25 mouse cellular contexts compared by ENCODE assay signal in the genomic region with DNA sequence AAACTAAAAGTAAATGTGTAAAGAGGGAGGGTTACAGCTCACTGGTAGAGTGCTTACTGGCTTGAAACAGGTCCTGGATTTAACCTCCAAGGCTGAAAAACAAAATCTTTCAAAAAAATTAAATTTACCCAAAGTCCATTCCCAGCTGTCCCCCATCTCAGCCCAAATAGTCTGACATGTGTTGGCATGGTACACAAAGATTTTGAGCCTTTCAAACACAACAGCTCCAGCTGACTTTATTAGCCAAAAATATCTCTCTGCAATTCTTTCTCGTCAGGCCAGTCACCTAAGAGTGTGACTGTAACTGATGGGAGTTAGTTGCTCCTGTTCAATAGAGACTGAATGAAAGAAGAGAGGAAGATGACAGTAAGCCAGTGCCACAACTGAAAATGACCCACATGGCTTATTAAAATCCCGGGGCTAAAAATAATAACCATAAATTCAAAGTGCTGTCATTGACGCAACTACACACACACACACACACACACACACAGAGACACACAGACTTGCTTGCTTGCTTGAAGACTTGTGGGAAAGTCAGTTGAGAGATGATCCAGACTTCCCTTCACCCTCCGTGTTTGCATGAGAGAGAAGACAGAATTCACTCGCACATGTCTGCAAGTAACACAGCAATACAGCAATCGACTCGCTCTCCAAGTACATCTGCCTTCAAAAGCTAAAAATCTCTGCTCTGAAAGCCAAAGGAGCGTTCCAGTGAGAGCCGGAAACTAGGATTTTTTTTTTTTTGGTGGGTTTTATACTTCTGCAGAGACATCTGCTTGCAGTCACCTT.
A peak's percentile ranks its signal among the peaks of the same experiment; 100 is the strongest.
DNase-seq lines count a peak whose midpoint lies in the region; ATAC-seq lines count a peak whose summit lies in the region.
"Had no signal": no experiment of that assay in that cellular context is flagged by ENCODE, and none has a peak within 500 bp of the region (broad histone marks: within the 10 kb centered on the region; RNA-seq: fewer than 3 reads in every experiment).

No protein-coding gene starts in this region.

- 51% methylated on average over 9 of the region's 9 CpGs for WGBS in embryonic facial prominence, embryonic 14.5 days
- 84% methylated on average over 9 of the region's 9 CpGs for WGBS in embryonic facial prominence, embryonic 10.5 days
- WGBS in heart, embryonic 10.5 days: 81% methylated on average over 9 of the region's 9 CpGs
- WGBS in lung, embryonic 16.5 days: 42% methylated on average over 9 of the region's 9 CpGs
- WGBS in stomach, embryonic 16.5 days: 44% methylated on average over 9 of the region's 9 CpGs

- intact Hi-C loops in heart, postnatal 10 days (cut with DNase I): loop anchor here (10.0 kb wide), 1 partner anchor 1058 kb away; no protein-coding TSS in a partner anchor

- H3K9ac ChIP-seq in embryonic facial prominence, embryonic 14.5 days (ENCODE audit: low read depth, low read length): no peak overlapping the region
- H3K9ac ChIP-seq in lung, embryonic 16.5 days (ENCODE audit: low read length): no peak overlapping the region
- no peak overlapping the region for H3K9ac ChIP-seq in stomach, embryonic 16.5 days (ENCODE audit: low read length)
- H3K9ac ChIP-seq: forebrain, embryonic 12.5 days; heart, embryonic 15.5 days; limb, embryonic 12.5 days; liver, embryonic 14.5 days; midbrain, embryonic 15.5 days had no signal

- DNase-seq in embryonic facial prominence, embryonic 14.5 days (ENCODE audit: low spot score): peak; percentile 69
- no peak for DNase-seq in embryonic facial prominence, embryonic 10.5 days (ENCODE audit: low spot score)
- DNase-seq in heart, postnatal 10 days: peak; percentile 18 to 22
- no peak for DNase-seq in heart, embryonic 10.5 days (ENCODE audit: low spot score)
- no peak for DNase-seq in lung, postnatal 4 days
- DNase-seq in urinary bladder, postnatal 36 days (ENCODE audit: low spot score in 2 of 2): no peak
- DNase-seq: adrenal gland, postnatal 10 days; cerebellum, adult 11 months; cerebellum, postnatal 25 days; embryo, embryonic 11 days; kidney, adult 8-10 months; spleen, adult 18-20 months had no signal

- no peaks in the 10 kb centered on the region for H3K27me3 ChIP-seq in embryonic facial prominence, embryonic 14.5 days (replicated peaks; ENCODE audit: control insufficient read depth, insufficient read depth, low read length)
- H3K27me3 ChIP-seq in embryonic facial prominence, embryonic 10.5 days (replicated peaks; ENCODE audit: low read depth, poor library complexity, severe bottlenecking): no peaks in the 10 kb centered on the region
- H3K27me3 ChIP-seq in heart, embryonic 10.5 days (ENCODE audit: insufficient read depth, poor library complexity, severe bottlenecking): no peaks in the 10 kb centered on the region
- no peaks in the 10 kb centered on the region for H3K27me3 ChIP-seq in lung, embryonic 16.5 days (ENCODE audit: control insufficient read depth, insufficient read depth, low read depth, low read length)
- H3K27me3 ChIP-seq in stomach, embryonic 16.5 days (ENCODE audit: control insufficient read depth, insufficient read depth, low read length): no peaks in the 10 kb centered on the region
- H3K27me3 ChIP-seq: forebrain, embryonic 12.5 days; heart, embryonic 15.5 days; limb, embryonic 12.5 days; megakaryocyte, embryonic 14.5 days; midbrain, embryonic 15.5 days had no signal

- H3K9me3 ChIP-seq in embryonic facial prominence, embryonic 14.5 days (ENCODE audit: control insufficient read depth, low read length): no peaks in the 10 kb centered on the region
- no peaks in the 10 kb centered on the region for H3K9me3 ChIP-seq in embryonic facial prominence, embryonic 10.5 days
- H3K9me3 ChIP-seq in heart, embryonic 10.5 days: no peaks in the 10 kb centered on the region
- H3K9me3 ChIP-seq in lung, embryonic 16.5 days (ENCODE audit: control insufficient read depth, low read length): no peaks in the 10 kb centered on the region
- no peaks in the 10 kb centered on the region for H3K9me3 ChIP-seq in stomach, embryonic 16.5 days (replicated peaks; ENCODE audit: control insufficient read depth, low read length)
- H3K9me3 ChIP-seq: forebrain, embryonic 12.5 days; heart, embryonic 15.5 days; hindbrain, embryonic 10.5 days; limb, embryonic 12.5 days; megakaryocyte, embryonic 14.5 days; midbrain, embryonic 15.5 days had no signal

- no peak for ATAC-seq in embryonic facial prominence, embryonic 14.5 days (ENCODE audit: low read depth)
- peak; percentile 81 for ATAC-seq in lung, embryonic 16.5 days (ENCODE audit: low read depth)
- peak; percentile 60 for ATAC-seq in stomach, embryonic 16.5 days (ENCODE audit: insufficient read depth, low FRiP score)
- ATAC-seq: activated CD4-positive, CD25-positive, alpha-beta regulatory T cell, adult 4 months; CD4-positive, CD25-positive, alpha-beta regulatory T cell, adult 4 months; hindbrain, postnatal 0 days; midbrain, embryonic 15.5 days had no signal

- H3K4me3 ChIP-seq in embryonic facial prominence, embryonic 14.5 days (ENCODE audit: low read depth, low read length): no peak overlapping the region
- no peak overlapping the region for H3K4me3 ChIP-seq in embryonic facial prominence, embryonic 10.5 days
- no peak overlapping the region for H3K4me3 ChIP-seq in heart, embryonic 10.5 days
- H3K4me3 ChIP-seq in lung, embryonic 16.5 days (ENCODE audit: low read length): no peak overlapping the region
- H3K4me3 ChIP-seq in stomach, embryonic 16.5 days (replicated peaks; ENCODE audit: low read length): no peak overlapping the region
- H3K4me3 ChIP-seq: forebrain, embryonic 12.5 days; heart, embryonic 15.5 days; hindbrain, embryonic 10.5 days; limb, embryonic 12.5 days; megakaryocyte, embryonic 14.5 days; midbrain, embryonic 15.5 days; myocyte had no signal

- H3K36me3 ChIP-seq in embryonic facial prominence, embryonic 14.5 days (ENCODE audit: control insufficient read depth, insufficient read depth, low read length): no peaks in the 10 kb centered on the region
- H3K36me3 ChIP-seq in embryonic facial prominence, embryonic 10.5 days (replicated peaks): no peaks in the 10 kb centered on the region
- H3K36me3 ChIP-seq in heart, embryonic 10.5 days: no peaks in the 10 kb centered on the region
- no peaks in the 10 kb centered on the region for H3K36me3 ChIP-seq in lung, embryonic 16.5 days (ENCODE audit: control insufficient read depth, insufficient read depth, low read length)
- no peaks in the 10 kb centered on the region for H3K36me3 ChIP-seq in stomach, embryonic 16.5 days (ENCODE audit: control insufficient read depth, insufficient read depth, low read length)
- H3K36me3 ChIP-seq: forebrain, embryonic 12.5 days; heart, embryonic 15.5 days; hindbrain, embryonic 10.5 days; limb, embryonic 12.5 days; midbrain, embryonic 15.5 days had no signal

- H3K27ac ChIP-seq in embryonic facial prominence, embryonic 14.5 days (replicated peaks; ENCODE audit: low read depth, low read length): peak overlapping the region; percentile 34
- no peak overlapping the region for H3K27ac ChIP-seq in embryonic facial prominence, embryonic 10.5 days (replicated peaks)
- no peak overlapping the region for H3K27ac ChIP-seq in heart, embryonic 10.5 days
- H3K27ac ChIP-seq in lung, embryonic 16.5 days (ENCODE audit: low read length): peak overlapping the region; percentile 25; the same call in 1 of the 2 replicates
- H3K27ac ChIP-seq in stomach, embryonic 16.5 days (ENCODE audit: low read length): peak overlapping the region; percentile 41
- H3K27ac ChIP-seq: forebrain, embryonic 12.5 days; heart, embryonic 15.5 days; hindbrain, embryonic 10.5 days; hindbrain, postnatal 0 days; limb, embryonic 12.5 days; liver, embryonic 14.5 days; midbrain, embryonic 15.5 days had no signal

- no peak overlapping the region; the same call in 1 of the 2 replicates for H3K4me2 ChIP-seq in embryonic facial prominence, embryonic 14.5 days (ENCODE audit: low read depth, low read length)
- peak overlapping the region; percentile 10; the same call in 1 of the 2 replicates for H3K4me2 ChIP-seq in lung, embryonic 16.5 days (ENCODE audit: low read depth, low read length)
- peak overlapping the region; percentile 12; the same call in 1 of the 2 replicates for H3K4me2 ChIP-seq in stomach, embryonic 16.5 days (ENCODE audit: low read depth, low read length)
- H3K4me2 ChIP-seq: forebrain, embryonic 12.5 days; heart, embryonic 15.5 days; limb, embryonic 12.5 days; midbrain, embryonic 15.5 days had no signal

- peaks cover 16% of the 10 kb centered on the region for H3K4me1 ChIP-seq in embryonic facial prominence, embryonic 14.5 days (ENCODE audit: control insufficient read depth, insufficient read depth, low read length)
- H3K4me1 ChIP-seq in embryonic facial prominence, embryonic 10.5 days: peaks cover 8% of the 10 kb centered on the region; the same call in 1 of the 2 replicates
- H3K4me1 ChIP-seq in heart, embryonic 10.5 days: peaks cover 5% of the 10 kb centered on the region; the same call in 1 of the 2 replicates
- H3K4me1 ChIP-seq in lung, embryonic 16.5 days (replicated peaks; ENCODE audit: control insufficient read depth, insufficient read depth, low read length): 0 out of 2 replicates have a peak, but pooled peaks cover 7% of the 10 kb centered on the region
- no peaks in the 10 kb centered on the region for H3K4me1 ChIP-seq in stomach, embryonic 16.5 days (ENCODE audit: control insufficient read depth, insufficient read depth, low read length)
- H3K4me1 ChIP-seq: forebrain, embryonic 12.5 days; heart, embryonic 15.5 days; hindbrain, embryonic 10.5 days; limb, embryonic 12.5 days; megakaryocyte, embryonic 14.5 days; midbrain, embryonic 15.5 days had no signal

Comparison
In these comparisons a context has a peak if more than half of its experiments do, and no peak if none do; other contexts are left out.
1. DNase-seq: peak in embryonic facial prominence, embryonic 14.5 days (single experiment) and heart, postnatal 10 days (2 of 2); none in embryonic facial prominence, embryonic 10.5 days (single experiment), heart, embryonic 10.5 days (single experiment), lung, postnatal 4 days (0 of 2) and urinary bladder, postnatal 36 days (0 of 2).
2. H3K27ac ChIP-seq: peak in embryonic facial prominence, embryonic 14.5 days (single experiment), lung, embryonic 16.5 days (single experiment) and stomach, embryonic 16.5 days (single experiment); none in embryonic facial prominence, embryonic 10.5 days (single experiment) and heart, embryonic 10.5 days (single experiment).